Mouse (Mus musculus) stomach, postnatal 0 days (tissue): ENCODE measurements around the gene Akt2.

Experiments used
- CTCF ChIP-seq: IDR thresholded peaks from 2 replicates; pipeline ENCODE4 v1.5.1; 2016; ENCODE audit warnings: antibody characterized with exemption, low read depth, mild to moderate bottlenecking, moderate library complexity
- EP300 ChIP-seq: optimal IDR thresholded peaks from 2 replicates; pipeline ENCODE3; 2016; ENCODE audit warnings: antibody characterized with exemption

DNA sequence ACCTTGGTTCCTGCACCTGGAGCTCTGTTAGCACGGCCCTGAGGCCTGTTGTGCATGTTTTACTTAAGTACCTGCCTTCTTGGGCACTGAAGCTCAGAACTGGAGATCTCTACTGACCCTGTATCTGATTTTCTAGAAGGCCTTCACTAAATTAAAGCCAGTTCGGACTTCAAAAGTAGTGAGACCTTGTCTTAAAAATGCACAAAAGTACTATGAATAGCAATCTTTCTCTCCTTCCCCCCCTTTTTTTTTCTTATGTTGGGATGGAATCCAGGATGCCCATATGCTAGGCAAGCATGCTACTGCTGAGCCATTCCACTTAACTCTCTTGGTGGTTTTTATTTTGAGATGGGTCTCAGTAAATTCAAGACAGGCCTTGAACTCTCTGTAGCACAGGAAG, 10.8 kb downstream of the Akt2 start:
- TF ChIP-seq CTCF (no peak), EP300 (no peak)
